Mouse (Mus musculus) right cerebral cortex, postnatal 36 days (tissue): ENCODE measurements at regions not wholly inside any gene's neighbourhood (a gene's known extent, or its start where the extent isn't known, plus 50 kb on each side); places are given as distances from the start of the nearest gene placed in this dataset.

ENCODE experiments used
- DNase-seq, 2 experiments: peaks; one replicate each; pipeline ENCODE4 v3.0.0; 2022; ENCODE audit warnings: low spot score in 2 of 2, mixed read lengths in 1 of 2

DNA sequence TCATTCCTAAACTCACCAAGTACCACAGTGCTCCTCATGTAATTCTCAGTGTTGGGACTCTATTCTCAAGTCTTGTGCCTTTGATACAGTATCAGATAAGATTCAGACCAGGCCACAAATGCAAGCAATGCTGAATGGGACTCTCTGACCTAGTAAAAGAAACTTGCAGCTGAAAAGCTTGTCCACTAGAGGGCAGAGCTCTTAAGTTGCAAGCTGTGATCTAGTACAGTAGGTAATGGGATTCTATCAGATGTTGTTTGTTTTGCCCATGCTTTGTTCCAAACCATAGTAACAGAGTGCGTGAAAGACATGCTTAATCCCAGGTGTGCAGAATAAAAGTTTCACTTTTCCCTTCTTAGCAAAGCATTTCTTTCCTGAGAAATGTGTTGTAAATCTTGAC lies 383.2 kb upstream of the Chrm2 start:
- no peak for DNase-seq

DNA sequence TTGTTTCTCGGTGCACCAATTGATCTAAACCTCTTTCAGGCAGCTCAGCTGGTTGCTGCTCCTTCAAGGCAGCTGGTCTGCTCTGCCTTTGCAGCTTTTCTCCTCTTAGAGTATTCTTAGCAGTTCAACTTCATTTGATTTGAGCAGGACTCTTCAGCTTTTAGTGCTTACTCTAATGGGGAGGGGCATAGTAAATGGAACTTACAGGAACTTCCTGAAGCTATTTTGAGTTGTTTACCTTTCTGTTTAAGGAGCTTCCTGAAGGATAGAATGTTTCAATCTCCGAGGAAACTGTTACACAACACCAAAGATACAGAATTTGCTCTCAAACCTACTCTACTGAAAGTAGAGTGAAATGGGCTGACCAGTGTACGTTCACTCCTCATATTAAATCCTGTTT lies 385.8 kb upstream of the Chrm2 start:
- DNase-seq, result no peak

DNA sequence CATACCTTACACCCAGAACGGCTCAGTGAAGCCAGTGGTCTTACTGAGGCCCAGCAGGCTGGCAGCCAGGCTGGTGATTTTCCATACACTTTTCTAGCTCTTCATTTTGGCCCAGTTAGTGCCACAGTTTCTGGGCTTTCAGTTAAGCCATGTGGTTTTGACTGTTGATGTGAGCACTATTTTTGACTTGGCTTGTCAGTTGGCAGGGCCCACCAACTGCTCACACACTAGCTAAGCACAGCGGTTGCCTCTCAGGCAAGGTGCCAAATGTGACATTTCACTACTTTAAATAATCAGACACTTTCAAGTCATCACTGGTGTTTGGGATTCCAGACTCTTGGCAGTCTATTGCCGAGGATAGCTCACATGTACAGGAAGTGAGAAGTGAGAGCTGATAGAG lies 399.0 kb upstream of the Chrm2 start:
- DNase-seq, result peak; percentile 64 to 80

DNA sequence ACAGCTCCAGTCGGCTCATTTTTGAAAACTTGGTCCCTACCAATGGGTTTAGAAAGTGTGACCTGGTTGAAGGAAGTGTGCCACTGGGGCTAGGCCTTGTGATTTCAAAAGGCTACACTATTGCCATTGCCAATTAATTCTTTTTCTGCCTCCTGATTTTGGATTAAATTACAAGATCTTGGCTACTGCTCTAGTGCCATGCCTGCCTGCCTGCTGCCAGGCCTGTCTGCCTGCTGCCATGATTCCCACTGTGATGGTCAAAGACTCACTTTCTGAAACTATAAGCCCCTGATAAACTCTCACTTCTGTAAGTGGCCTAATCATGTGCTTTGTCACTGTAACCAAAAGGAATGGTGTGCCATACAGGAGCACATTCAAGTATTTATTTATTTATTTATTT lies 400.4 kb upstream of the Mtpn start:
- DNase-seq, result no peak

GRCm38 (mm10) chr6:35924189-35924588 lies 384.5 kb upstream of the Mtpn start:
- DNase-seq, result no peak

- DNase-seq, result no peak
Observed at GRCm38 (mm10) chr6:35897990-35898389, 358.3 kb upstream of the Mtpn start.

GRCm38 (mm10) chr6:35895692-35896091 lies 356.0 kb upstream of the Mtpn start:
- no peak for DNase-seq

- no peak for DNase-seq
Observed at GRCm38 (mm10) chr6:35874671-35875070, 335.0 kb upstream of the Mtpn start.

DNA sequence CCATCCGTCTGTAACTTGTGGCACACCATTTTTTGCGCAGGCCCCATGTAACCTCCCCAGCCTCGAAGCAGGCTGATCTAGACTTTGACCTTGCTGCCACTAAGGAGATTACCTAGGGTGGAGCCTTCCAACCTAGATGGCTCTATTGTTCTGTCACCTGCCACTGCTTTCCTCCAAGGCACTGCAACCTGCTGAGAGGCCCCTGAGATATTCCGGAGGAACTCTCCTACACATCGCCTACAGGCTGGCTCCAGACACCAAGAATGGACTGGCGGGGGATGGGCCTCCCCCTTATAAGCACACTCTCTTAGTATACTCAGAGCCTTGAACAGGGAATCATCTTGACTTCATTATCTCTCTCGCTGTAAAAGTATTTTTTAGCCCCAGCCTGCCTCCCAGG lies 331.7 kb upstream of the Mtpn start:
- DNase-seq, result no peak

GRCm38 (mm10) chr6:35864218-35864617 lies 324.5 kb upstream of the Mtpn start:
- no peak for DNase-seq

DNA sequence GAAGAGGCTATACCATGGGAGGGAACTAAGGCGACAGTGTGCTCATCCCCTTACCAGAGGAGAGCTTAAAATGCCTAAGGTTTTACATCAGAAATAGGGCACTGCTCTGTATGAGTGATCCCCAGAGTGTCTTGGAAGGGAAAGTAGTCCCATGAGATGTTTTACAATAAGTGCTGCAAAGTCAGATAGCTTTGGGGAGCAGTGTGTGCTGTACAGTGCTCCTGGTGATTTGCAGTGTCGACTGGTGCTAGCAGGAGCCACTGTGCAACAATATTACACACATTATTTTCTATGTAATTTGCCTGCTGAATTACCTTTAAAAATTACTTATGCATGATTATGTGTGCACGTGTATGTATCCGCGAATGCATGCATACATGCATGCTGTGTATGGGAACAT lies 314.3 kb upstream of the Mtpn start:
- DNase-seq, result no peak

GRCm38 (mm10) chr6:35816657-35817056 lies 277.0 kb upstream of the Mtpn start:
- no peak for DNase-seq

- no peak for DNase-seq
Observed at GRCm38 (mm10) chr6:35814476-35814875, 274.8 kb upstream of the Mtpn start.

- no peak for DNase-seq
Observed at GRCm38 (mm10) chr6:35805738-35806137, 266.1 kb upstream of the Mtpn start.

DNA sequence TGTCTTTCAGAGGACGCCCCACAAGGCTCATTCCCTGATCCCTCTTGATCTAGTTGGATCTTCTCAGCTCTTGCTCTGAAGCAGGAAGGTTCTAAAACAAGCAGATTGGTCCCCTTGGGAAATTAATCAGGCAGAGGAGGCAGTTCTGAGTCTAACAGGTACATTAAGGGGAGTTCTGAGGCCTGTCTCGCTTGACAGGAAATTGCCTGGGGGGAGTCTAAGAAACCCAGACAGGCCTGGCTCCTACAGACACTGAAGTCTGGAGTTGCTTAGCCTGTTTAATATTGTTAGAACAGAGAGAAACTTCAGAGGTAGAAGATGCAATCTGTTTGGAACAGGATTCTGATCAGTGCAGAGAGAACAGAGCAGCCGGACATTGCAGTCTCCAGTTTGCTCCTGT lies 264.4 kb upstream of the Mtpn start:
- no peak for DNase-seq

DNA sequence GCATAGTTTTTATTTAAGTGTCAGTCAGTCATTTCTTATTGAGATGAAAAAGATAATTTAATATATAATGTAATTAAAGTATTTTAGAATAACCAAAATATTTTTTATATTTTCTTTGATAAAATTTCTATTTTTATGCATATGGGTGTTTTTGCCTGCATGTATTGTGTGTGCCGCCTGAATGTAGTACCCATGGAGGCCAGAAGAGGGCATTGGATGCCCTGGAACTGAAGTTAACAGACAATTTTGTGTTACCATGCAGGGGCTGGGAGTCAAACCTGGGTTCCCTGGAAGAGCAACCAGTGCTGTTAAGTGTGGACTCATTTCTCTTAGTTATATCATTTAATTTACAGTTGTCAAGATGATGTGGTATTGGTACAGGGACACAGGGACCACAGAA lies 240.0 kb upstream of the Mtpn start:
- DNase-seq, result no peak

DNA sequence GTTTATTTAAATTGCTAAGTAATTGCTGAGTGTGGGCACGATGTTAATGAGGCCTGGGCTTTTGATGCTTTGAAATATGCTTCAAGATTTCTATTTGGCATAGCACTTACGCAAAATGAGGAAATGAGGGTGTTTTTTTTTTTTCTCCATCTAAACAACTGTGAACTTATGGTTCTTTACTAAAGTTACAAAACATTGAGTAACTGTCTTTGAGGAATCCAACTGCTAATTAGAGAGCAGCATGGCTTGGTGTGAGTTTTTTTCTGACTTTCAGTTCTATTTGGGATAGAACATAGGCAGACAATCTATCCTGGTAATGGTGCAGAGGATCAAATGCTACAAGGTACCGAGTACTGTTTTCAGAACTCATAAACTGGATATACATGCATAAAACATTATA lies 231.2 kb upstream of the Mtpn start:
- no peak for DNase-seq

- no peak for DNase-seq
Observed at GRCm38 (mm10) chr6:35759606-35760246, 220.0 kb upstream of the Mtpn start.

GRCm38 (mm10) chr6:35746034-35746433 lies 206.3 kb upstream of the Mtpn start:
- no peak for DNase-seq

- DNase-seq, result peak in 1 of 2 experiments; percentile 2
Observed at GRCm38 (mm10) chr6:35705587-35705986, 165.9 kb upstream of the Mtpn start.

GRCm38 (mm10) chr6:35667062-35667461 lies 127.4 kb upstream of the Mtpn start:
- DNase-seq, result no peak

DNA sequence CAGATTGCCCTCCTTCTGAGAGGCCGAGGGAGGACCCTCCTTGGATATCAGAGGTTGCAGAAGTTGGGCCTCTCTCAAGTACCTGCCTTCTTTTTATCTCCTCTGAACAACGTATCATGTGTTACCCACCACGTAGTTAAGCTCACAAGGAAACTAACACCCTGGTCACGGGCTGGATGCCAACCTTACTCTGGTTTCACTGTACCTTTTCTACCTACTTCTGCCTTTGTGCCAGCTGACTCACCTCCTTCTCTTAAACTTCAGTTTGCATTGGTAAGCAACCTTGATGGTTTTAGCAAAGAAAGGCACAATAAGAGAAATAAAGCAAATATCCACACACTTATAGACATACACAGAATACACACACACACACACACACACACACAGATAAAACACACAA lies 111.7 kb upstream of the Mtpn start:
- DNase-seq, result no peak

DNA sequence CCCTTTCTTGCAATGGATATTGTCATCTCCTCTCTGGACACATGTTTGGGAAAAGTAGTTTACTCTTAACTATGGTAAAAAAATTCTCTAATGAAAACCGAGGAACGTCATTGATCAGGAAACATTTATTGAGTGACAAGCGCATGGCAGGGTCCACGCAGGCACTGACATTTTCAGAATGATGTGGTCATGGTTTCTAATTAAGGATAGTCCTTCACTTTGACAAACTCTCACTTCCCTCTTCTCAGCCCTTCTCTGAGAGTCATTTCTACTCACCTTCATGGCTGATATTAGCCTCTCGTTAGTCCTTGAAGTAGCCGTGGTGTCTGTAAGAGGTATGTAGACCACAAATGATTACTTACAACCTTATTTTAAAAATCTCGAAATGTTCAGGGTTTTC lies 105.5 kb upstream of the Mtpn start:
- no peak for DNase-seq

DNA sequence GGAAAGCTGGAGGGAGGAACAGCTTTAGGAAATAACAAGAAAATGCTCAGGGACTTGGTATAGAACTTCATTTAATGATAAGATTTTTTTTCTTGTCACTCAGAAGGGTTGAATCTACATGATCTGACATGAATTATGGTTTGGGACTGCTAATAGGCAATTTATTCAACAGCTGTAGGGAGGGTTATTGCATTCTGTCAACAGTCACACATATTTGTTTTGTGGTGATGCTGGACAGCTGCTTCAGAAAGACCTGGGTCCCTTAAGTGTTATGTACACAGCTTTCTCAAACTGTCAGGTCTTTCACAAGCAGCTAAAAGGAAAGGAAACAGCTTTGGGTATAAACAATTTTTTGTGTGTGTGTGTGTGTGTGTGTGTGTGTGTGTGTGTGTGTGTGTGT lies 101.0 kb upstream of the Mtpn start:
- DNase-seq, result no peak
